Mouse (Mus musculus): ENCODE measurements around the gene Klhl23. TPM values are rescaled to one million over a fixed set of nuclear protein-coding genes. Genes with fewer than 3 reads are reported as not detected.

Gene Klhl23
- polyA plus RNA-seq, 1 experiment from 2014 or later: 31.5 TPM

- Histone ChIP-seq H3K4me1 (ENCODE audit: insufficient read depth, low read length) (peaks cover 10% of the 10 kb centered on the region), H3K9me3 (ENCODE audit: low read length) (no peaks in the 10 kb centered on the region), H3K4me3 (ENCODE audit: low read length) (peak within 1 kb of the TSS; percentile 70), H3K4me2 (replicated peaks; ENCODE audit: low read depth, low read length) (peak within 1 kb of the TSS; percentile 59), H3K27me3 (ENCODE audit: insufficient read depth, low read length) (no peaks in the 10 kb centered on the region), H3K27ac (ENCODE audit: low read length) (peak within 1 kb of the TSS; percentile 79), H3K9ac (replicated peaks; ENCODE audit: low read length) (peak within 1 kb of the TSS; percentile 90), H3K36me3 (ENCODE audit: insufficient read depth, low read length) (no peaks in the 10 kb centered on the region)
- peak; percentile 93 for ATAC-seq (ENCODE audit: low FRiP score, low TSS enrichment)
- WGBS: 1% methylated on average over 45 of the region's 45 CpGs
These were observed 63.9 kb downstream of the Klhl23 start, which contains the start of gene Mettl5 for GRCm38 (mm10) chr2:69885451-69886305. Gene Mettl5 (minus strand): TSS chr2:69885615.

Other genes starting within 250 kb of the Klhl23 start
- gene Lrp2, start 235.9 kb upstream of the Klhl23 start, polyA plus RNA-seq (2015; fragmentation: Nextera tagmentation; extraction: Ambion mirVana): 21.4 and 23.0 TPM in 2 replicates
- gene Bbs5, start 174.8 kb upstream of the Klhl23 start, polyA plus RNA-seq (2015; fragmentation: Nextera tagmentation; extraction: Ambion mirVana): 16.1 and 19.9 TPM in 2 replicates
- gene Klhl41, start 151.8 kb upstream of the Klhl23 start, polyA plus RNA-seq (2015; fragmentation: Nextera tagmentation; extraction: Ambion mirVana): 0.86 and 1.1 TPM in 2 replicates
- 12.4 and 14.1 TPM in 2 replicates for gene Fastkd1, start 108.4 kb upstream of the Klhl23 start, polyA plus RNA-seq (2015; fragmentation: Nextera tagmentation; extraction: Ambion mirVana)
- 130 and 139 TPM in 2 replicates for gene Ppig, start 99.4 kb upstream of the Klhl23 start, polyA plus RNA-seq (2015; fragmentation: Nextera tagmentation; extraction: Ambion mirVana)
- gene Ccdc173, start 32.4 kb upstream of the Klhl23 start, polyA plus RNA-seq (2015; fragmentation: Nextera tagmentation; extraction: Ambion mirVana): 1.4 and 3.3 TPM in 2 replicates
- 24.5 and 24.9 TPM in 2 replicates for gene Phospho2, start 32.3 kb upstream of the Klhl23 start, polyA plus RNA-seq (2015; fragmentation: Nextera tagmentation; extraction: Ambion mirVana)
- gene Ssb, start 39.6 kb downstream of the Klhl23 start, polyA plus RNA-seq (2015; fragmentation: Nextera tagmentation; extraction: Ambion mirVana): 296 and 313 TPM in 2 replicates
- gene Mettl5, start 63.7 kb downstream of the Klhl23 start, polyA plus RNA-seq (2015; fragmentation: Nextera tagmentation; extraction: Ambion mirVana): 38.3 and 39.9 TPM in 2 replicates
- 12.7 and 14.1 TPM in 2 replicates for gene Ubr3, start 75.3 kb downstream of the Klhl23 start, polyA plus RNA-seq (2015; fragmentation: Nextera tagmentation; extraction: Ambion mirVana)
- gene Myo3b, start 217.2 kb downstream of the Klhl23 start, polyA plus RNA-seq (2015; fragmentation: Nextera tagmentation; extraction: Ambion mirVana): 0.69 and 0.78 TPM in 2 replicates

Data from kidney, embryonic 16.5 days (tissue).